Mouse (Mus musculus) mouse embryonic stem cell (cell line): ENCODE results near the gene Myo6.

Source experiments
- in situ Hi-C, 2 experiments: fragments of 300-500 bp; cut with MboI; formaldehyde crosslinking; loops; 1 replicate in 1 of 2; 3 replicates in 1 of 2; pipeline ENCODE4 v1.14.3; 2019 to 2020; ENCODE audit warnings: low sequenced_read_pairs in 2 of 2, low pct_unique_long_range_greater_than_20kb in 1 of 2, mixed read lengths in 1 of 2; ENCODE audit not compliant: unreplicated experiment in 1 of 2

The Myo6 gene

GRCm38 (mm10) chr9:80332153-80332552 lies 167.3 kb downstream of the Myo6 start:
- in situ Hi-C loops, result no loop called here

GRCm38 (mm10) chr9:80333466-80333865 lies 168.6 kb downstream of the Myo6 start:
- in situ Hi-C loops, result no loop called here

GRCm38 (mm10) chr9:80333998-80334605 lies 169.3 kb downstream of the Myo6 start:
- in situ Hi-C loops, result no loop called here

GRCm38 (mm10) chr9:80335660-80336357 lies 171.0 kb downstream of the Myo6 start:
- in situ Hi-C loops, result no loop called here

GRCm38 (mm10) chr9:80338026-80338425 lies 173.2 kb downstream of the Myo6 start:
- in situ Hi-C loops, result no loop called here

GRCm38 (mm10) chr9:80340927-80341326 lies 176.1 kb downstream of the Myo6 start:
- in situ Hi-C loops, result no loop called here

- in situ Hi-C loops, result no loop called here
Observed at GRCm38 (mm10) chr9:80341756-80342155, 176.9 kb downstream of the Myo6 start.

GRCm38 (mm10) chr9:80342520-80342919 lies 177.7 kb downstream of the Myo6 start:
- in situ Hi-C loops, result no loop called here

- in situ Hi-C loops, result no loop called here
Observed at GRCm38 (mm10) chr9:80344451-80345000, 179.7 kb downstream of the Myo6 start.

- in situ Hi-C loops, result no loop called here
Observed at GRCm38 (mm10) chr9:80351295-80351677, 186.5 kb downstream of the Myo6 start.

- in situ Hi-C loops, result no loop called here
Observed at GRCm38 (mm10) chr9:80351678-80352331, 187.0 kb downstream of the Myo6 start.

GRCm38 (mm10) chr9:80360063-80360462 lies 195.2 kb downstream of the Myo6 start:
- in situ Hi-C loops, result no loop called here
